Mouse (Mus musculus) fibroblast of lung, adult 2 months (primary cell): ENCODE data around the gene Ccl24.
A peak's percentile ranks its signal among the peaks of the same experiment; 100 is the strongest.

Experiments
- DNase-seq: peaks from one replicate; pipeline ENCODE4 v3.0.0-alpha.2; 2011; ENCODE audit warnings: low read depth

The Ccl24 gene

DNA sequence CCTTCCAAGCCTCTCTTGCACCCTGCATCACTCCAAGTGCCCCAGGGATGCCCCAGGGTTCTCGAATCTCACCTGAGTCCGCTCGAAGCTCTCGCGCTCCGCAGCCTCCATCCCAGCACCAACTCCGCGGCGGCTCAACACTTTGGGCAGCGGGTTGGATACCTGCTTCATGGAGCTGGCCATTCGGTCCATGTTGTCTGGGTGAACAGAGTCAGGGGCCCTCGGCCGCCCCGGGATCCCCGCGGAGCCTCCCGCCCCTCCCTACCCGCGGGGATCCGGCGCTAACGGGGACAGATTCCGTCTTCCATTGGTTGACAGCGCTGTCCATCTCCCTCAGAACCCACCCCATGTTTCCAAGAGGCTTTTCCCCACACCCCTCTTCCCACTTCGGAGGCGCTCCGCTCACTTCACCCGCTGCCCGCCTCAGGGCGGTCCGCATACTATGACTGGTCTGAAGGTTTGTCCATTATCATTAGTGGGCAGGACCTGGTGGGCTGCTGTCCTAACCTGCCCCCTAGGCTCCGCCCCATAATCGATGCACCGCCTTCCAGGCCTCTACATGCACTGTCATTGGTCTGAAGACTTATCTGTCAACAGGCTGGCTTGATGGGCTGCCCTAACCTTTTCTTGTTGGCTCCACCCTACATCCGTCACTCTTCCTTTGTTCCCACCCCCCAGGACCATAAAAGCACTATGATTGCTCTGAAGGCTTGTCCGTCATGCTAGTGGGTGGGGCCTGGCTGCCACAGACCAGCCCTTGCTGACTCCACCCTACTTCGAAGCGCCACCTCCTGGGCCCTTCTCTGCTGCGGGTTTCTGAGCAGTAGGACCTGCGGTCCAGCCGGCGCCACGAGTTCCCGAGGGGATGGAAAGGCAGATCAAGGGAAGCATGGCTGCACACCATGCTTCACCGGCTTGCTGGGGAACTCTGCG, 27.7 kb downstream of the Ccl24 start, which contains the start of gene Hip1:
Gene Hip1 (minus strand): TSS at position 256 of the 933 bp plus-strand sequence.
- DNase-seq, result peak; percentile 100

DNA sequence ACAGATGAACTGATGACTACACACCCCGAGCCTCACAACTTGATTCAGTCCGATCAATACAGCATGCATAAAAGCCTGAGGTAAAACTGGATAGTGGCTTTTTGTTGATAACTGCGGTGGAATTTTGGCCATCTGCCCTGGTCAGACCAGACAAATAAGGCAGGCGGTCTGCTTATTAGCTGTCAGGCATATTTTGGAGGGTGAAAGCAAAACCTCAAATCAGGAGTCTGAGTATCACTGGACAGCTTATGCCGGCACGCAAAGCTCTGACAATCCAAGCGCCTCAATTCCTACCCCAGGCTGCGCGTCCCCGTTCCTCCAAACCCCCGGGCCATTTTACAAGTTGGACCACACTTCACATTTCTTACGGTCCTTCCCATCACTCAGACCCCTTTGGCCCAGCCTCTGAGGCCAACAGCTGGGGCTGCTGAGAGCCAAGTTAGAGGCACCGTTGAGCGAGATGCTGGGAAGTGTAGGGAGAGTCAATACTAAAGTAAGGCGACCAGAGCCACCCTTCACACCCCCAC, 28.8 kb downstream of the Ccl24 start:
- DNase-seq, result no peak

DNA sequence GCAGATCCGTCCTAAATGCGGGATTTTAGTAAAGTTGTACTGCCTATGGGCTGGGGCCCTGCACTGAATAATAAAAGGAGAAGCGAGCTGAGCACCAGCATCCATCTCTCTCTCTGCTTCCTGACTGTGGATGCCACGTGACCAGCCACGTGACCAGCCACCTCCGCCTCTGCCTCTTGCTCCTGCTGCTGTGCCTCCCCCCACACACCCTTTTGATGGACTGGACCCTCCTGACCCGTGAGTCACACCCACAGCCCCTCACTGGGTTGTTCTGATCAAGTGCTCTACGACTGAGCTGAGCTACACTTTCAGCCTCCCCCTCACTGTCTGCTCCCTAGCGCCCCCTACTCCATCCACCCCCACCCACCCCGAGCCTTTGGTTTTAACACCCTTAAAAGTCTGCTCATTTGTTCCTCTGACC, 35.0 kb downstream of the Ccl24 start:
- DNase-seq, result no peak

DNA sequence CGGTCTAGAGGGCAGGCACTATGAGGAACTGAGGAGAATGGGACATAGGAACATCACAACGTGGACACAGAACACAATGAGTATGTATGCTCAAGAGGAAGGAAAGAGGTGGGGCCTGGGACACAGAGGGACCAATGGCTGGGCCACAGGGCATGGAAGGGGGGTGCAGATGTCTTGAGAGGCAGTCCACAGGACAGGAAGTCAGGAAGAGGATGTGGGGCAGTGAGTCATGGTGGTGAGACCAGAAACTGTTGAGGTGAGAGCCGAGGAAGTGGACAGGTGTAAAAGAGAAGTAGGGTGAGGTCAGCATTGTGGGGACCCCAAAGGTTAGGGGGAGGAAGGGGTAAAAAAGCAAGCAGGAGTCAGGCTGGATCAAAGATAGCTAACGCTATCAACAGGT, 35.5 kb downstream of the Ccl24 start:
- DNase-seq, result no peak

DNA sequence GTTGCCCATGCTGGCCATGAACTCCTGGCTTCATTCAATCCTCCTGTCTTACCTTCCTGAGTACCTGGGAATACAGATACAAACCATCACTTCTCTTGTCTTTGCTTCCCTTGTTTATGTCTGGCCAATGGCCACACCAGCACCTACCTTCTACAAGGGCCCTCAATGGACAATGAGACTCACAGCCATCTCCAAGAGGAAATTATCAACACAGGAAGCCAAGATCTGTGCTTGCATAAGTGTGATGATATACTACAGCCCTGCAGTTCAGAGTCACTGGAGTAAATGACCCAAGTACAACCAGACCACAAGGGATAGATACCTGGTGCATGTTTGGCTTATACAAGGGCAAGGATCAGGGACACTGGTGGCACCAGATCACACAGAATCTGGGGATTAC, 37.0 kb downstream of the Ccl24 start:
- no peak for DNase-seq

DNA sequence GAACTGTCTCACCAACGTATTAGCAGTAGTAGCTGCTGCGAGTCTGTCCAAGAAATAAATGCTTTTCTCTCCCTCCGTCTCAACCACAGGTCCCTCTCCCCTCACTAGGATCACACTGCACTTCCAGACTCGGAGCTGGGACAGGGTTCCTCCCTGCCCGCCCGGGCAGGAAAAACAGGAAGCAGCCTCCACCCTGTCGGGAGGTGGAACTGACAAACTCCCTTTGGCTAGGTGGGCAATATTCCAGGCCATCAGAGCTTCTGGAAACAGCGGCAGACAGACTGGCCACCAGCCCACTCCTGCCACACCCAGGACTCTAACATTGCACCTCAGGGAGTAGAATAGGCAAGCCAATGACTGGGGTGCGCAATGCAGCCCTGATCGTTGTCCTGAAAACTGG, 39.4 kb downstream of the Ccl24 start:
- peak; percentile 78 for DNase-seq

DNA sequence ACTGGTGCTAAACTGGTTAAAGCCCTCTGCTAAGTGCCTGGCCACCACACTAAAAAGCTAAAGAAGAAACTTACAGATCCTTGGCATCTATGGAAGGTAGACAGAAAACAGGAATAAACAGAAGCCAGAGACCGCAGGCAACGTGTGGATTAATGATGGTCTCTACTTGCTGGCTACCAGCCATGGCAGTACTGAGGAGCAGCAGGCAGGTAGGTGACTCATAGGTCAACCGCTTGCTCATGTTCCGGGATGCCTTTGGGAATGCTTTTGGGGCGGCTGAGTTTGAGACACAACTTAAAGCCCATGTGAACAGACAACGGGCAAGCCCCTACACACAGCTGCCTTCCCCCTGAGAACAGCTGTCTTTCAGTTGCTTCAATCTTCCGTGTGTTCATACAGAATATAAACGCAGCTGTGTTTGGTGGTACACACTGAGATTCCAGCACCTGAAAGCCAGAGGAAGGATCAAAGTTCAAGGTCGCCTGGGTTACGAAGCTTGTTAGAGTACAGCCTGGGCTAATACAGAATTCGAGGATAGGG, 41.5 kb downstream of the Ccl24 start:
- no peak for DNase-seq

DNA sequence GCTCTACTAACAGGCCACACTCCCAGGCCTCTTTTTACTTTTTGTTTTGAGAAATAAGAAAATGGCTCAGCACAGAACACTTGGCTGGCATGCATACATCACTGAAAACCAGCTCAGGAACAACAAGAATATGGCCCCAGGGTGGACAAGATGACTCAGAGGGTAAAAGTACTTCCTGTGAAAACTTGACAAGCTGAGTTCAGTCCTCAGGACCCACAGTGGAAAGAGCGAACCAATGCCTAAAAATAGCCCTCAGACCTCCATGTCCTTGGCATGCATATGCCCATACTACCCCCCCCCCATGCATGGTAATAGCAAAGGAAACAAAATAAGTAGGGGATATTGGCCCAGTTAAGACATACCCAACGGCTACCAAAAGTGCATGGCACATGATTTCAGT, 42.9 kb downstream of the Ccl24 start:
- DNase-seq, result no peak

DNA sequence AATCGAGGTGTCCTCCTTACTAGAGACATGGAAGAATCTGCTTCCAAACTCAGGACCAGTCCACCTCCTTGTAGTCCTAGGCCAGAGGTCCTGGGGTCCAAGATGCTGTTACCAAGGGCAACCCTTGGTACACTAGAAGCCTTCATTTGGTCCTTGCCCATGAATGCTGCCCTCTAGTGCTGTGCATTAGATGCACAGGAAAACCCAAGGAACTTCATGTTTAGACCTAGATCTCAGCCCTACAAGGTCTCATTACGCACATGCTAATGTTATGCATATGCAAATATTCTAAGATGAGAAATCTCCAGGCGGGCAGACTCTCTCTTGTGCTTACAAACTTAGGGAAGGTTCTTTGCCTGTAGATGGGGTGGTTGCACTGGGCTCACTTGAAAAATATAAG, 43.5 kb downstream of the Ccl24 start:
- no peak for DNase-seq

DNA sequence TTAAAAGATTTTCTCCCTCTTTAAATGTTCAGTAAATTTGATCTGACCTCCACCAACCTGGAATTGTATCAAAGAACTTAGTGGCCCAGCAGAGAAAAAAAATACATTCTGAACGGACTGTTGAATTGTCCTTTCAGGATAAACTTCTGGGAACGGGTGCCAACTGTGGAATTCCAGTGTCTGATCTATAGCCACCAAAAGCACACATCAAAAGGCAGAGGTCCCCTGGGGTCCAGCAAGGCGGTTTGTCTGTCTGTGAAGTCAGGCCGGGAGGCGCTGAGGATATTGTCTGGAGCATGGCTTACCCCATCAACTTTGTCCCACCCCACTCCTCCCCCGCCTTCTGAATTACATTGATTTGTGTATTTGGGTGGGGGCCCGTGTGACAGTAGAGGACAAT, 44.9 kb downstream of the Ccl24 start:
- DNase-seq, result no peak

DNA sequence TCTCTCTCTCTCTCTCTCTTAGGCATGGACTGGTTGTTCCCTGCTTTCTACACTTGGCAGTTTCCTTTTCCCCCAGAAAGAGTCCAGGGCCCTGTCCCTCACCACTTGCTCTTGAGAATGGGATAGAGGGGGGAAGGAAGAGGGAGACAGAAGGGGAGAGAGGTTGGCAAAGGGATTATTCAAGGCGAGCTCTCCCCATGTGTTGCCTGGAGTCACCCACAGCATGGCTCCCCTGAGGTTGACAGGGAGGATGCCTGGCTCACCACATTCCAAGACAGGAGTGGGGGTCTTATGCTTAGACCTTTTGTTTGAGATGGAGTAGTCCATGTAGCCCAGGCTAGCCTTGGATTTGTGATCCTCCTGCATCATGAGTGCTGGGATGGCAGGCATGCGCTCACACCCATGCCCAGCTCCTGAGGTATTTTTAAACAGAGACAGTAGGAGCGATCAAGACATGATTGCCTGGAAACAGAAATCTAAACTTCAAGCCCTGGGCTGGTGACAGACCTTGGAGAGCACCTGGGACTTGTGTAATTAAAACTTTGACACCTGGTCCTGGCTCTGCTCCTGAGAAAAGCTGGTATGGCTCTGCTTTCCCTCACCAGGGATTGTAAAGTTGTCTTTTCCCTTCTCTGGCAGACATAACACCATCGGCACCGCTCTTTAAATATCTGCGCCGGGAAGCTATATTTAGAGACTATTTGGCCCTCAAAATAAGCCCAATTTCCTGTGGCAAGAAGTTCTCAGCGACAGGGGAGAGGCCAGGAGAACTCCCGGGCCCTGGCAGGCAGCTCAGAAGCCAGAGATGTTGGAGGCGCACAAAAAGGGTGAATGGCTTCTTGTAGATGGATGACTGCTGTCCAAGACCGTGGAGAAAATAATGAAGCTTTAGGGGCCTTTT, 47.9 kb downstream of the Ccl24 start:
- peak; percentile 62 for DNase-seq

DNA sequence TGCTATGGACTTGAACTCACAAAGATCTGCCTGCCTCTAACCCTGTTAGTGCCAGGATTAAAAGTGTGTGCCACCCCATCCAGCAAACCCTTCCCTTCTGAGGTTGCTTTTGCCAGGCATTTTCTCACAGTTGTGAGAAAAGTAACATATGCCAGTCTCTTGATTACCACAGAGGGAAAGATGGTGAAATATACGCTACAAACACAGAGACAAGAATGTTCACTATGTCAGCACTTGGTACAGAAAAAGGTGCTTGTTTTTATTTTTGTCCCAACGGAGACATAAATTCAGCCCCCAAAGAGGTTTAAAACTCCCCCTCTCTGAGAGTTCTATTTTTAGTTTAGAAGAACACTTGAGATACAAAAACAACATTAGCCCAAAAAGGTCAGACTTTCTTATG, 48.8 kb downstream of the Ccl24 start:
- peak; percentile 40 for DNase-seq

DNA sequence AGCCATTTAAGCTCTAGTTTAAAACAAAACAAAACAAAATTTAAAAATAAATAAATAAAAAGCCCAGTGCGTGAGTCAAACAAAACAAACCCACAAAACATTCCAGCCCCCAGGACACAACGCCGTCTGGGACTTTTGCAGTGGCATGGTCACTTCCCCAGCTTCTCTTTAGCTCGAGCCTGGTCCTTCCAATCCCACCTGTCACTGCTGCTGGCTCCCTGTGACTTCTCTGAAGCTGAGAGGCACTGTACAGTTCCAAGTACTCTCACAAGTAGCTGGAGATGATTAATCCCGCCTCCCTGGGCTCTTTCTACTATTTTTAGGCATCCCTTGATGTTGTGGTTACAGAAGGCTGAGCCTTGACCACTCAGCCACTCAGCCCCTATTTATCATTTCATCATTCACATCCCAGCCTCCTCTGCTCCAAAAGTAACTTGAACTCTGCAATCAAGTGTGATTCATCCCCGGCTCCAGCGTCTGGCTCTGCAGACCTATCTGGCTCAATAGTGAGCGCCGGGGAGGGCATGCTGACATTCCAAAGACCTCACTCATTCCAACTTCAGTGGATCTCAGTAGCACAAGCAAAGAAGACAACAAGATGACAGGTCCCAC, 50.6 kb downstream of the Ccl24 start:
- peak; percentile 100 for DNase-seq
